ENCODE assay signal across 8 mouse cellular contexts in the genomic region with DNA sequence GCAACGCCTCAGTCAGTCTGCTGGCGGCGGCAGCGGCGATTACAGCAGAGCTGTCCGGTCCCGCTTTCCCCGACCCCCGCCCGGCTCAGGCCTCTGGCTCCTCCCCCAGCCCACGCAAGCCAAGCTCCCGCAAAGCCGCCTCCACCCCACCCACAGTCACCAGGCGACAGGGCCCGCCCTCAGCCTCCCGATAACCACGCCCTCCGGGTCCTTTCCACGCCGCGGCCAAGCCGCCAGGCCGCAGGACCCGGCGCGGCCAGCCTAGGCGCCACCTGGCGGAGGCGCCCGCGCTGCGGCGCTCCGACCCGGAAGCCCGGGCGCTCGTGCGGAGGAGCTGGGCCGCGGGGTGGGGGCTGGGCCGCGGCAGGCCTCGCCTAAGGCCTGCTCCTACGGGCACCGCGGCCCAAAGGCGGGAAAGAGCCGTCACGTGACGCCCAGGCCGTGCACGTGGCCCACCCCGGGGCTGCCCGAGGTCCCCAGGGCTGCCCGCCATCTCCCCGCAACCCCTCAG. TPM values are rescaled to one million over a fixed set of nuclear protein-coding genes. Genes with fewer than 3 reads are reported as not detected.
A peak's percentile ranks its signal among the peaks of the same experiment; 100 is the strongest.
DNase-seq lines count a peak whose midpoint lies in the region; ATAC-seq and TF ChIP-seq lines count a peak whose summit lies in the region.

No protein-coding gene starts in this region.

- peak overlapping the region; percentile 52 for H3K9ac ChIP-seq in forebrain, embryonic 15.5 days (replicated peaks)
- peak overlapping the region; percentile 38 for H3K9ac ChIP-seq in liver, embryonic 14.5 days (replicated peaks)
- H3K9ac ChIP-seq in stomach, embryonic 14.5 days (replicated peaks; ENCODE audit: low read depth, low read length) = no peak overlapping the region; the same call in 1 of the 2 replicates

- peak overlapping the region; percentile 71 for H3K27ac ChIP-seq in forebrain, embryonic 15.5 days (replicated peaks)
- no peak overlapping the region for H3K27ac ChIP-seq in liver, embryonic 14.5 days
- peak overlapping the region; percentile 62 for H3K27ac ChIP-seq in stomach, embryonic 14.5 days (ENCODE audit: low read length)

- intact Hi-C loops in heart, postnatal 14 days (cut with DNase I) = loop anchor here (1.0 to 5.0 kb wide), 3 partner anchors 217 to 355 kb away; partner anchors contain the start of gene Plcl2

- peak; percentile 70 to 79 for DNase-seq in CD8-positive naive resting alpha-beta T cell, adult 2 months (ENCODE audit: low read depth in 2 of 2, low spot score in 2 of 2)
- DNase-seq in cerebellum, adult 18-20 months = peak; percentile 92 to 95
- DNase-seq in heart, postnatal 14 days = peak; percentile 92 to 94
- peak; percentile 92 to 95 for DNase-seq in kidney, postnatal 4 days
- DNase-seq in liver, embryonic 14.5 days (ENCODE audit: low read depth in 3 of 3, low spot score in 3 of 3) = peak; percentile 66 to 76 (median 74)
- peak; percentile 87 for DNase-seq in neural tube, embryonic 10.5 days (ENCODE audit: extremely low spot score, low spot score)

- ATAC-seq in forebrain, embryonic 15.5 days (replicated peaks) = peak; percentile 95
- ATAC-seq in liver, embryonic 14.5 days (ENCODE audit: insufficient read depth) = peak; percentile 94
- peak; percentile 96 for ATAC-seq in stomach, embryonic 14.5 days (ENCODE audit: insufficient number of reproducible peaks, insufficient read depth, low FRiP score, low read depth)

- 0 out of 2 replicates have a peak, but pooled peaks cover 3% of the 10 kb centered on the region for H3K9me3 ChIP-seq in forebrain, embryonic 15.5 days
- peaks cover 8% of the 10 kb centered on the region for H3K9me3 ChIP-seq in liver, embryonic 14.5 days (ENCODE audit: control insufficient read depth, low read length)
- H3K9me3 ChIP-seq in stomach, embryonic 14.5 days (ENCODE audit: control insufficient read depth, low read depth, low read length) = peaks cover 13% of the 10 kb centered on the region

- H3K36me3 ChIP-seq in forebrain, embryonic 15.5 days = no peaks in the 10 kb centered on the region
- H3K36me3 ChIP-seq in liver, embryonic 14.5 days (replicated peaks; ENCODE audit: control insufficient read depth, insufficient read depth, low read depth) = no peaks in the 10 kb centered on the region
- H3K36me3 ChIP-seq in stomach, embryonic 14.5 days (ENCODE audit: control insufficient read depth, insufficient read depth, low read length) = no peaks in the 10 kb centered on the region

- no peaks in the 10 kb centered on the region for H3K27me3 ChIP-seq in forebrain, embryonic 15.5 days
- no peaks in the 10 kb centered on the region for H3K27me3 ChIP-seq in liver, embryonic 14.5 days (ENCODE audit: control insufficient read depth, insufficient read depth, low read length)
- no peaks in the 10 kb centered on the region for H3K27me3 ChIP-seq in stomach, embryonic 14.5 days (ENCODE audit: control insufficient read depth, insufficient read depth, low read length)

- H3K4me3 ChIP-seq in forebrain, embryonic 15.5 days = peak overlapping the region; percentile 52
- peak overlapping the region; percentile 56 to 69 for H3K4me3 ChIP-seq in liver, embryonic 14.5 days (ENCODE audit: insufficient read depth in 1 of 2, low read depth in 2 of 2, low read length in 2 of 2)
- peak overlapping the region; percentile 37 for H3K4me3 ChIP-seq in stomach, embryonic 14.5 days (ENCODE audit: low read depth, low read length)

- H3K4me2 ChIP-seq in forebrain, embryonic 15.5 days (replicated peaks) = peak overlapping the region; percentile 54
- H3K4me2 ChIP-seq in liver, embryonic 14.5 days (ENCODE audit: low read depth) = peak overlapping the region; percentile 72
- H3K4me2 ChIP-seq in stomach, embryonic 14.5 days (replicated peaks; ENCODE audit: low read depth, low read length) = peak overlapping the region; percentile 51

- peaks cover 3% of the 10 kb centered on the region for H3K4me1 ChIP-seq in forebrain, embryonic 15.5 days
- H3K4me1 ChIP-seq in liver, embryonic 14.5 days (replicated peaks; ENCODE audit: control insufficient read depth in 2 of 2, insufficient read depth in 2 of 2, low read length in 1 of 2) = no peaks in the 10 kb centered on the region
- no peaks in the 10 kb centered on the region for H3K4me1 ChIP-seq in stomach, embryonic 14.5 days (ENCODE audit: control insufficient read depth, insufficient read depth, low read length)

- TF ChIP-seq CTCF in liver, embryonic 14.5 days (IDR thresholded peaks at IDR 0.05; ENCODE audit: low read depth) = peak; percentile 35; the same call in 1 of the 2 replicates

- 5% methylated on average over 57 of the region's 57 CpGs for WGBS in forebrain, embryonic 15.5 days
- WGBS in liver, embryonic 14.5 days (ENCODE audit: insufficient replicate concordance) = 7% methylated on average over 55 of the region's 57 CpGs
- WGBS in stomach, embryonic 14.5 days = 4% methylated on average over 56 of the region's 57 CpGs

- TF ChIP-seq EP300 in liver, embryonic 14.5 days (IDR thresholded peaks at IDR 0.05; ENCODE audit: low read depth) = no peak

RNA-seq across cellular contexts. Expression of gene Dazl, which starts 0.7 kb away (rescaled TPM):
- polyA plus RNA-seq in forebrain, embryonic 15.5 days (2015; fragmentation: Nextera tagmentation; extraction: Ambion mirVana) = 0.38 and 0.84 TPM in 2 replicates
- total RNA-seq in heart, postnatal 14 days (2021) = under 1 TPM; 0.17 TPM
- polyA plus RNA-seq in liver, embryonic 14.5 days (2012; rRNA removed) = 0.02 TPM in 1 of 2 replicates, not detected in the other
- 0.10 TPM in 1 of 2 replicates, not detected in the other for polyA plus RNA-seq in liver, embryonic 14.5 days (2014; fragmentation: Nextera tagmentation; extraction: Ambion mirVana)
- polyA plus RNA-seq in stomach, embryonic 14.5 days (2014; fragmentation: Nextera tagmentation; extraction: Ambion mirVana) = 0.54 and 0.56 TPM in 2 replicates
